Mouse (Mus musculus): Measurements from ENCODE around the gene Smyd5.

Gene Smyd5

GRCm38 (mm10) chr6:85431842-85432431 is at the start of gene Smyd5:
TSS of gene Smyd5 (plus strand) at chr6:85431989.
- peak; percentile 73 for DNase-seq

DNA sequence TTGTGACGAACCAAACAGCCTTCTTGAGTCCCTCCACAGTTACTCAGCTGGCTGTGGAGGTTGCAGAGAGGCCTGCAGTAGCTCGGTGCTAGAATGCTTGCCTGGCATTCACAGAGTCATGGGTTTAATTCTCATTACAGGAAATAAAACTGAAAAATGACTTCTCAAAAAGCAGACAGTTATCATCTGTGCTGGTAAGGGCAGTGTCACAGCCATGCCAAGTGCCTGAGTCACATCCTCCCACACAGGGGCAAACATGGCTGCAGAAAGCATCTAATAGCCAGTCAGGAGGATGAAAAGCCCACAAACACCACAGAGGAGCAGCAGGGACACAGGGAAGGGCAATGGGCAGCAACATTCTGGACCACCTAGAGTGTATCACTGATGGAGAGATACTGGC is 49.0 kb upstream of the Smyd5 start:
- no peak for DNase-seq

DNA sequence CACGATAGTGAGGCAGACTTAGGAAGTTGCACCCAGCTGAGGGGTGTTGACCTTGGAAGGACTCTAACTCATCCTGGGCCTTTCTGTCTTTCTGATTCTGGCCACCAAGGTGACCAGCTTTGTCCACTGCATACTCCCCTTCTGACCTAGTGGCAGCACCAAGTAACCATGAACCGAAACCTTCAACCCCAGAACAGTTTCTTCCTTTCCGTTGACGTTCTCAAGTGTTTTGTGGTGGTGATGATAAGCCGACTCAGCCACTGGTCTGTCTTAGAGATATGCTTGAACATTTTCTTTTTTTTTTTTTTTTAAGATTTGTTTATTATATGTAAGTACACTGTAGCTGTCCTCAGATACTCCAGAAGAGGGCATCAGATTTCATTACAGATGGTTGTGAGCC is 43.2 kb upstream of the Smyd5 start:
- DNase-seq, result no peak

GRCm38 (mm10) chr6:85391803-85392202 is 40.0 kb upstream of the Smyd5 start:
- peak; percentile 63 for DNase-seq

DNA sequence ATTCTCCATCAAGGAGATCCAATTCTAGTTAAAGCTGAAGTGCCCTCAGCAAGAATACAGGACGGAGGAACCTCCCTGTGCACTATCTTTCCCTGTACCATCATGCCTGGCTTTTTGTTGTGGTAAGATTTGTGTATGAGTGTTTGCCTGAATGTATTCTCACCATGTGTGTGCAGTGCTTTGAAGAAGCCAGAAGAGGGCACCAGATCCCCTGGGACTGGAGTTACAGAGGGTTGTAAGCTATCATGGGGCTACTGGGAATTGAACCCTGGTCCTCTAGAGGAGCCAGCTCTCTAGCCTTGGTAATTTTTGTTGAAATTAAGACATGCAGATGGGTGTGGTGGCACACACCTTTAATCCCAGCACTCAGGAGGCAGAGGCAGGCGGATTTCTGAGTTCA is 36.4 kb upstream of the Smyd5 start:
- no peak for DNase-seq

DNA sequence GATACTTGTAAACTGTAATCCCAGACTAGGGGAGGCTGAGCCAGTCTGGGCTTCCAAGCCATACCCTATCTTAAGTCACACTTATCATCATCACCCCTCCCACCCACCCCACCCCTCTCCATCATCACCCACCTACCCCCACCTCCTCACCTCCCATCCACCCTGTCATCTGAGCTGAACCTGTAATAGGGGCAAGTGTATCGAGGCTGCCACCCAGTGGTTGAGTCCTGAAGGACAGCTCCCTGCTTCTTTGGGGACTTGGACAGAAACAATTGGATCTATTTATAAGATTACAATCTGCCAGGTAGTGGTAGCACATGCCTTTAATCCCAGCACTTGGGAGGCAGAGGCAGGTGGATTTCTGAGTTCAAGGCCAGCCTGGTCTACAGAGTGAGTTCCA is 34.6 kb upstream of the Smyd5 start:
- DNase-seq, result no peak

GRCm38 (mm10) chr6:85399715-85400114 is 32.1 kb upstream of the Smyd5 start:
- no peak for DNase-seq

- DNase-seq, result no peak
Observed at GRCm38 (mm10) chr6:85402613-85403012, 29.2 kb upstream of the Smyd5 start.

DNA sequence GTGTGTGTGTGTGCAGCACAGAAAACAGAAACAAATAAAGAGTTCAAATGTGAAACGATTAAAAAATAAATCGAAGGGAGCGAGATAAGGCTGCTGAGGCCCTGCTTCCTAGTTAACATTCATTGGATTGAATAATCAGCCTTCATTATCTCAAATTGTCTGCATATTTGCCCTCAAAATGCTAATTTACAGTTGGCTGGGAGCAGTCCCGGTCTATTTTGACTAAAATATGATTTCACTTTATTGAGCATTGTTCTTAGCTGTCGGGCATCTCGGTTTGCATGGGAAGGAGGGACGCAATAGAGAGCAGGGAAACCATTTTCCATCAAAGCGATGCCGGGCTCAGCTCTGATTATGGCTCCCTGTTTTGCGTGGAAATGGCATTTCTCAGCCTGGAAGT is 28.8 kb upstream of the Smyd5 start:
- DNase-seq, result no peak

GRCm38 (mm10) chr6:85409003-85409402 is 22.8 kb upstream of the Smyd5 start:
- DNase-seq, result no peak

DNA sequence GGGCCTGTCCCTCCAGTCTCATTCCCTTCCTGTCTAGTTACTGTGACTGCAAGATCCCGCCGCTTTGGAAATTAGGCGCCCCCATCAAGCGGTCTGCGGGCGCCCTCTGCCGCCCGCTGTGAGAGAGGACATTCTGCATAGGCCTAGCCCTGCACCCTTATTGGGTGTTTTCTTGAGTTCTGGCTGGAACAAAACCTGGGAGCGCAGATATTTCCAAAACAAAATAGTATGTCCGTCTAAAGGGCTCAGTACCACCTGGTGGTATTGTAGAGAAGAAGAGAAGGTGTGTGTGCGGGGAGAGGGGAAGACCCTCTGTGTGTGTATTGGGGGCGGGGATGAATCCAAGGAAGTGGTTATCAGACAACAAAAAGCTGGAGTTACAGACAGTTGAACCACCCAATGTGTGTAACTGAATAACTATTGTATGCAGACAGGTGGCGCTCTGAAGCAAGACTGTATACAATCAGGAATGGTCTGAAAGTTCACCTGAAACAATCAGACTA is 21.0 kb upstream of the Smyd5 start:
- DNase-seq, result no peak

DNA sequence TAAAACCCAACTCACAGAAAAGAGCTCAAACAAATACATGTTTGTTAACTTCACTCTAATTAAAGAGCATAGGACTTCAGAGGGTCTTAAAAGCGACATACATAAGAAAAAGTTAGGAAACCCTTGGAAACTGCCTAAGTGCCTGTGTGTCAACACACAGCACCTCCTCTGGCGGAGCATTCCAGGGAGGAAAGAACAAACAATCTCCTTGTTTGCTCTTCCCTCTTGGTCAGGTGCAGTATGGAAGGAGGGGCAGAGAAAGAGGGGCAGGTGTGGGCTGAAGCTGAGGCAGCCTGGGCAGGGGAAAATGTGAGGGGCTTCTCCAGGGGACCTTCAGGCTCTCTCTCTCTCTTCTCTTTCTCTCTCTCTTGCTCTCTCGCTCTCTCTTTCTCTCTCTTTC is 16.0 kb upstream of the Smyd5 start:
- DNase-seq, result no peak

- DNase-seq, result no peak
Observed at GRCm38 (mm10) chr6:85419150-85419549, 12.6 kb upstream of the Smyd5 start.

DNA sequence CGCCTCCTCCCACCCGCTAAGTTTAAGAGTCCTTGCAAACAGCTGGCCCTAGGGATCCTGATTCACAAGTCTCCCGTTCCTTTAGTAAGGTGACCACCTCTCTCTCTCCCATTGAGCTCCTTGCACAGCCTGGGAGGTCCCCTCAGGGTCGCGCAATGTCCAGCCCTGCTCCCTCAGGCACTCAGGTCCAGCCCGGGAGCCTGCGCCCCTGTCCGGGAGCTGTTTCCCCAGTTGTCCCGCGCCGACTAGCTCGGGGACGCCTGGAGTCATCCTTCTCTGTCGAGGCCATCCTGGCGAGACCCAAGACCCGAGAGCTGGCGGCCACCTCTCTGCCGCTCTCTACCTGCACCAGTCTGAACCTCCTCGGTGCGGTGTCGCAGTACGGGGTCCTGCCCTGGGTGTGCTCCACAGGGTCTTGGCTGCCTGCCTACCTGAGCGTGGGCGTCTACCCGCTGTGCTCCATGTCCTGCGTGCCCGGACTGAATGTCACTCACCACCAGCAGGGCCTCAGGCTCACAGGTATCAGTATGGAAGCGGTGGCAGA is 7.9 kb upstream of the Smyd5 start, which contains the start of gene Noto:
Gene Noto, plus strand, starts transcription at position 51 of the 544 bp plus-strand sequence.
- DNase-seq, result no peak

GRCm38 (mm10) chr6:85431274-85431841 is 431 bp upstream of the Smyd5 start:
- no peak for DNase-seq

- no peak for DNase-seq
Observed at GRCm38 (mm10) chr6:85433865-85434264, 2.1 kb downstream of the Smyd5 start.

- DNase-seq, result no peak
Observed at GRCm38 (mm10) chr6:85436204-85436603, 4.4 kb downstream of the Smyd5 start.

DNA sequence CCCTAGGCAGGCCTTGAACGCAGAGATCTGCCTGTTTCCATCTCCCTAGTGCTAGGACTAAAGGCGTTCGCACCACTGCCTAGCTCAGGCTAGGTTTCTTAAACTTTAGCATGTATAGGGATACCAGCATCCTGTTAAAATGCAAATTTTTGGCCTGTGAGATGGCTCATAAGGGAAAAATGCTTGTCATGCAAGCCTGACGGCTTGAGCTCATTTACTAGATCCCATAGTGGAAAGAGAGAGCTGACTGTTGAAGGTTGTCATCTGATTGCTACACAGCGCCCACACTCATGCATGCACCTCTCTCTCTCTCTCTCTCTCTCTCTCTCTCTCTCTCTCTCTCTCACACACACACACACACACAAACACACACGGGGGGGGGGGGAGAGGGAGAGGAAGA is 4.8 kb downstream of the Smyd5 start:
- no peak for DNase-seq

GRCm38 (mm10) chr6:85441142-85441541 is 9.4 kb downstream of the Smyd5 start:
- DNase-seq, result no peak

DNA sequence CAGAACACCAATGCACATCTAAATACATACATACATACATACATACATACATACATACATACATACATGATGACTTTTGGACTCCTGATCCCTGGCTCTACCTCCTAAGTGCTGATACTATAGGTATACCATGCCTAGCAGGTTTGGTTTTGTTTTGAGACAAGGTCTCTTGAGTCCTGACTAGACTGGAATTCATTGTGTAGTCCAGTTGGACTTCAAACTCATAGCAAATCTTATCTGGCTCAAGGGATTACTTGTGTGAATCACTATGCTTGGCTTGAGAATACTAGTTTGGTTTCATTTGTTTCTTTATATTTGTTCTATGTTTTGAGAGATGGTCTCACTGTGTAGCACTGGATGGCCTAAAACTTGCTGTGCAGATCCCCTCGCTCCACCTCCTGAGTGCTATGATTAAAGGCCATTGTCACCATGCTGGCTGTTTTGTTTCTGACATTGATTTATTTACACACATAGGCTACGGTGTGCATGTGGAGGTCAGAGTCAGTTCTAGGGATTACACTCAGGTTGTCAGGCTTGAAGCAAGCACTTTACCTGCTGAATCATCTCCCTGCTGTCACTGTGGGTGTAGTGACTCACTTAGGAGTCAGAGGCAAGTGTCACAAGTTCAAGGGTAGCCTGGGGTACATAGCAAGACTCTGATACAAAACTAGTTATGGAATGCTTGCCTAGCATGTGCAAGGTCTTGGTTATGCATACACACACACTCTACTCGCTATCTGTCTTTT is 11.9 kb downstream of the Smyd5 start:
- no peak for DNase-seq

DNA sequence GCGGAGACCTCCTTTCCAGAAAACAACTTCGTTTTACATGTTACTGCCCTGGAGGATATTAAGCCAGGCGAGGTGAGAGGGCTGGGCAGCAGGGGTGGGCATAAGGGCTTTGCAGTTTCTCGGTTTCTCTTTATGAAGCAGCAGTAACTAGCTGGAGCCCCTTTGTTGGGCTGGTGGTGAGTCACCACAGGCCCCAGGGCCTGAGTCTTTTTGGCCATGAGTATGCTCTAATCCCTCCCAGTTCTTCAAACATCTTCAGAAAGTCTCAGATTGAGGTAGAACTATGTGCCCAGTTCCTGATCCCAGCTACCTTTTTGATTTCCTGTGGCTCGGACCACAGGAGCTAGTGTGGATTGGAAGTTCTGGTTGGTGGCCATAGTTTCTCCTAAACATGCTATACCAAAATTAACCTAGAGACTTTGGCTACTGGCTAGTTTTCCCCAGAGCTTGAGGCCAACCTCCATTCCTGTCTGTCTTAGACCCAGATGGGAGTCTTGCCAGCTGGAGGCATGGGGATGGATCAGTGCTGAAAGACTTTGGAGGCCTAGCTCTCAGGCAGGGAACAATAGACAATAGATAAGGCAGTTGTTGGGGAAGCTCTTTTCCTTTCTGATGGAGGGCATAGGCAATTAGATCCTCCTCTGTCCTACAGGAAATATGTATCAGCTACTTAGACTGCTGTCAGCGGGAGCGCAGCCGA is 12.6 kb downstream of the Smyd5 start:
- DNase-seq, result no peak

GRCm38 (mm10) chr6:85445286-85445685 is 13.5 kb downstream of the Smyd5 start:
- no peak for DNase-seq

GRCm38 (mm10) chr6:85447351-85447750 is 15.6 kb downstream of the Smyd5 start:
- no peak for DNase-seq
